Mouse (Mus musculus) mouse embryonic stem cell (cell line): ENCODE results near the gene Olfr1368.

Experiments used
- in situ Hi-C, 2 experiments: fragments of 300-500 bp; cut with MboI; formaldehyde crosslinking; loops; 1 replicate in 1 of 2; 3 replicates in 1 of 2; pipeline ENCODE4 v1.14.3; 2019 to 2020; ENCODE audit warnings: low sequenced_read_pairs in 2 of 2, low pct_unique_long_range_greater_than_20kb in 1 of 2, mixed read lengths in 1 of 2; ENCODE audit not compliant: unreplicated experiment in 1 of 2

The Olfr1368 gene

GRCm38 (mm10) chr13:21169657-21170430, 24.2 kb upstream of the Olfr1368 start:
- in situ Hi-C loops, result loop anchor here (5.0 to 25.0 kb wide), 6 partner anchors 82 to 767 kb away; partner anchors contain the start of gene Zfp184 (in 1 of the 2)

- in situ Hi-C loops, result loop anchor here (5.0 to 25.0 kb wide), 3 partner anchors 86 to 768 kb away; partner anchors contain the start of gene Zfp184 (in 1 of the 2)
Measured at GRCm38 (mm10) chr13:21169121-21169656, 23.5 kb upstream of the Olfr1368 start.

- in situ Hi-C loops, result loop anchor here (5.0 to 25.0 kb wide), 3 partner anchors 86 to 769 kb away; partner anchors contain the start of gene Zfp184 (in 1 of the 2)
Measured at GRCm38 (mm10) chr13:21168371-21169011, 22.8 kb upstream of the Olfr1368 start.

- in situ Hi-C loops, result loop anchor here (5.0 to 25.0 kb wide), 3 partner anchors 87 to 769 kb away; partner anchors contain the start of gene Zfp184 (in 1 of the 2)
Measured at GRCm38 (mm10) chr13:21167910-21168300, 22.2 kb upstream of the Olfr1368 start.

- in situ Hi-C loops, result loop anchor here (5.0 to 25.0 kb wide), 3 partner anchors 88 to 770 kb away; partner anchors contain the start of gene Zfp184 (in 1 of the 2)
Measured at GRCm38 (mm10) chr13:21166936-21167909, 21.6 kb upstream of the Olfr1368 start.

GRCm38 (mm10) chr13:21162591-21162990, 16.9 kb upstream of the Olfr1368 start:
- in situ Hi-C loops, result loop anchor here in 1 of 2 experiments (10.0 to 25.0 kb wide), 2 partner anchors 92 to 775 kb away; partner anchors contain the start of gene Zfp184

- in situ Hi-C loops, result loop anchor here in 1 of 2 experiments (10.0 to 25.0 kb wide), 2 partner anchors 93 to 776 kb away; partner anchors contain the start of gene Zfp184
Measured at GRCm38 (mm10) chr13:21161591-21161990, 15.9 kb upstream of the Olfr1368 start.

- in situ Hi-C loops, result loop anchor here in 1 of 2 experiments (10.0 to 25.0 kb wide), 2 partner anchors 94 to 776 kb away; partner anchors contain the start of gene Zfp184
Measured at GRCm38 (mm10) chr13:21160657-21161590, 15.3 kb upstream of the Olfr1368 start.

- in situ Hi-C loops, result loop anchor here in 1 of 2 experiments (10.0 to 25.0 kb wide), 2 partner anchors 95 to 777 kb away; partner anchors contain the start of gene Zfp184
Measured at GRCm38 (mm10) chr13:21160041-21160511, 14.4 kb upstream of the Olfr1368 start.

GRCm38 (mm10) chr13:21159475-21159819, 13.8 kb upstream of the Olfr1368 start:
- in situ Hi-C loops, result loop anchor here in 1 of 2 experiments (25.0 kb wide), 1 partner anchor 778 kb away; the partner anchor contains the start of gene Zfp184

GRCm38 (mm10) chr13:21158785-21159474, 13.3 kb upstream of the Olfr1368 start:
- in situ Hi-C loops, result loop anchor here in 1 of 2 experiments (25.0 kb wide), 1 partner anchor 778 kb away; the partner anchor contains the start of gene Zfp184

- in situ Hi-C loops, result loop anchor here in 1 of 2 experiments (25.0 kb wide), 1 partner anchor 779 kb away; the partner anchor contains the start of gene Zfp184
Measured at GRCm38 (mm10) chr13:21158071-21158470, 12.4 kb upstream of the Olfr1368 start.

- in situ Hi-C loops, result loop anchor here in 1 of 2 experiments (25.0 kb wide), 1 partner anchor 781 kb away; the partner anchor contains the start of gene Zfp184
Measured at GRCm38 (mm10) chr13:21155888-21156287, 10.2 kb upstream of the Olfr1368 start.

GRCm38 (mm10) chr13:21142421-21142820, 3.2 kb downstream of the Olfr1368 start:
- in situ Hi-C loops, result loop anchor here in 1 of 2 experiments (25.0 kb wide), 2 partner anchors 205 to 830 kb away; no protein-coding TSS in a partner anchor

- in situ Hi-C loops, result loop anchor here in 1 of 2 experiments (25.0 kb wide), 2 partner anchors 192 to 817 kb away; no protein-coding TSS in a partner anchor
Measured at GRCm38 (mm10) chr13:21129339-21129738, 16.3 kb downstream of the Olfr1368 start, which contains the start of gene Olfr263. TSS of gene Olfr263 (plus strand) at chr13:21129639.
